Mouse (Mus musculus) embryo, embryonic 9.5 days (tissue): ENCODE measurements around the gene Tas1r1.

Experiments used
- DNase-seq: peaks from one replicate; pipeline ENCODE4 v3.0.0-alpha.2; 2017; ENCODE audit errors: extremely low spot score

The Tas1r1 gene

DNA sequence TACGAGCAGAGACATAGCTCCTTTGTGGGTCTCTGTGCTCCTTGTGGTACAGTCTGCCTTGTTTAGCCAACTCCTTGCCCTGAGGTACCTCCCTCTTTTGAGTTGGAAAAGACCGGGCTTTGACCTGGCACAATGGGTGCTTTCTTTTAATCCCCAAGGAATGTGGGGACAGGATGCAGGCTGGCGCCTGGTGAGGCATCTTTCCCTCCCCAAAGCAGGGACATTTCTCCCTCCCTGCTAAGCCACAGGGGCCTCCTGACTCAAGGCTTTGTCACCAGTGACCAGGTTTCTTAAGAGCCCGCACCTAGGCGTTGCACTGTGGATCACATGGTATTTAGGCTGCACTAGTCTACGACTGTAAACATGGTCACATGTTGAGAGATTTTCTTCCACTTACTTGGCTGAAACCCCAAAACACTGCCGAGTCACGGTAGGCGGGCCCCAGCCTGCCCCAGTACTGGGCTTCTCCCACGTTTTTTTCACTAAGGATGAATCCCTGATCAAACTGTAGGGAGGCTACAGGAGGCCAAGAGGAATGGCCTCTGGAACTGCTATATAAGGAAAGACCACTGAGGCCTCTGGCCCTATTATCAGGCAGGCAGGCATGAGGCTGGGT is 28.2 kb downstream of the Tas1r1 start:
- DNase-seq, result no peak

DNA sequence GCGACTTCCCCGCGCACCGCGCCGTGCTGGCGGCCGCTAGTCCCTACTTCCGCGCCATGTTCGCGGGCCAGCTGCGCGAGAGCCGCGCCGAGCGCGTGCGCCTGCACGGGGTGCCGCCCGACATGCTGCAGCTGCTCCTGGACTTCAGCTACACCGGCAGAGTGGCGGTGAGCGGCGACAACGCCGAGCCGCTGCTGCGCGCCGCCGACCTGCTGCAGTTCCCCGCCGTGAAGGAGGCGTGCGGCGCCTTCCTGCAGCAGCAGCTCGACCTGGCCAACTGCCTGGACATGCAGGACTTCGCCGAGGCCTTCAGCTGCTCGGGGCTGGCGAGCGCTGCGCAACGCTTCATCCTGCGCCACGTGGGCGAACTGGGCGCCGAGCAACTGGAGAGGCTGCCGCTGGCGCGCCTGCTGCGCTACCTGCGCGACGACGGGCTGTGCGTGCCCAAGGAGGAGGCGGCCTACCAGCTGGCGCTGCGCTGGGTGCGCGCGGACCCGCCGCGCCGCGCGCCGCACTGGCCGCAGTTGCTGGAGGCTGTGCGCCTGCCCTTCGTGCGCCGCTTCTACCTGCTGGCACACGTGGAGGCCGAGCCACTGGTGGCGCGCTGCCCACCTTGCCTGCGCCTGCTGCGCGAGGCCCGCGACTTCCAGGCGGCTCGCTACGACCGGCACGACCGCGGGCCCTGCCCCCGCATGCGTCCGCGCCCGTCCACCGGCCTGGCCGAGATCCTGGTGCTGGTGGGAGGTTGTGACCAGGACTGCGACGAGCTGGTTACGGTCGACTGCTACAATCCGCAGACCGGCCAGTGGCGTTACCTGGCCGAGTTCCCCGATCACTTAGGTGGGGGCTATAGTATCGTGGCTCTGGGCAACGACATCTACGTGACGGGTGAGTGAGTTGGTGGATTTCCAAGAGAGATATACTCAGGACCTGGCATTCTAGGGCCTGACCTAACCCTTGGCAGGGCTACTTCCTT is 29.0 kb downstream of the Tas1r1 start:
- DNase-seq, result peak; percentile 47

DNA sequence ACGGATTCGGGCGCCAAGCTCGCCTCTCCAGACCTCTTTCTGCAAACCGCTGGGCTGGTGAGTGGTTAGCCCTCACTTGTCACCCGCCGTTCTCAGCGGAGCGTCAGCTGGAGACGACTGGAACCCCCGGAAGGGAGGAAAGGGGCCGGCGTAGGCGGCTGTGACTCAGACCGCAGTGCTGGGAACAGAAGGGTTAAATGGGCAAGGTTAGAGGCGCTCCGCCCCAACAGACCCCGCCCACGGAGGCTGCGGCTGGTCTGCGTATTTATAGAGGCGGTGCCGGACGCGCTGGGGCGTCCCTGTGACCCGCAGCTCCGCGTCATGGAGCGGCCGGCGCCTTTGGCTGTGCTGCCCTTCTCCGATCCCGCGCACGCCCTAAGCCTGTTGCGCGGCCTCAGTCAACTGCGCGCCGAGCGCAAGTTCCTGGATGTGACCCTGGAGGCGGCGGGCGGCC is 29.7 kb downstream of the Tas1r1 start, which contains the start of gene Klhl21:
Gene Klhl21, plus strand, starts transcription at position 182 of the 454 bp plus-strand sequence.
- peak; percentile 95 for DNase-seq

DNA sequence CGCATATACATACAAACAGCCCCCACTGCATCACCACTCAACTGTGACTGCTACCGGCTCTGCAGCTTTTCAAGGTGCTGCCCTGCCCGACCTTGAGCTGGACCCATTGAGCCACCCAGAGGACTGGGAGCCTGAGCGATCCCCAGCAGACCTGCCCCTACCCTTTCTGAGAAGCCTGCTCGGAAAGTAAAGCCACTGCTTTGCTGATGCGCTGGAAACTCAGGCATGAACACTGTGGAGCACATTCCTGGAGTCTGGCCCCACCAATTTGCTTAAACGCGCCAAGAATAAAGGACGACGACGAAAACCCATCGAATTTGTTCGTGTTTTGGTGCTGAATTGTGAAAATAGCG is 30.2 kb downstream of the Tas1r1 start:
- no peak for DNase-seq

DNA sequence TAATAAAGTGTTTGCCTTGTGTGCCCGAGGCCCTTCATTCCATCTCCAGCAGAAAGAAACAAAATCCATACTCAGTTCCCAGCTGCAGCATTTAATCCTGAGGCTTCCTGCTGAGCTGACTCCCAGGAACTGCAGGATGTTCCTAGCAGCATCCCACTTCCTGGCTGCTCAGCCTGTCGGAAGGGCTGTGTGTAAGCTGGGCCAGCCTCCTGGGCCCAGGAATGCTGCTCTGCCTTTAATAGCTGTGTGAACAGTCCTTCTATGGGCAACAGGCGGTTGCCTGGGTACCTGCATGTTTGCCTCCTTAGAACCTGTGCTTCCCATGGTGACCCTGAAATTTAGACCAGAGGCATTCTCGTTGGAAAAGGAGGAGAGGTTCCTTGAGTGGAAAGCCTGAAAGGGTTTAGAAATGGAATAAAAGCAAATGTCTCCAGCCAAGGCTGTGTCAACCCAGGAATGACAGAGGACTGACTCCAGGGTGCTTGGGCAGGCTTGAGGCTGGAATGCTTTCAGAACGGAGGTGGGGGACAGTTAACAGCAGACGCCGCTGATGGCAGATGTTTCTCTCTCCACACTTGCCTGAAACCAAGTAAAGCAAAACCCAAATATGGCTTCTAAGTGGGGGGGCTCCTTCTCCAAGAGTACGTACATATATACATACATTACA is 30.8 kb downstream of the Tas1r1 start:
- DNase-seq, result no peak

DNA sequence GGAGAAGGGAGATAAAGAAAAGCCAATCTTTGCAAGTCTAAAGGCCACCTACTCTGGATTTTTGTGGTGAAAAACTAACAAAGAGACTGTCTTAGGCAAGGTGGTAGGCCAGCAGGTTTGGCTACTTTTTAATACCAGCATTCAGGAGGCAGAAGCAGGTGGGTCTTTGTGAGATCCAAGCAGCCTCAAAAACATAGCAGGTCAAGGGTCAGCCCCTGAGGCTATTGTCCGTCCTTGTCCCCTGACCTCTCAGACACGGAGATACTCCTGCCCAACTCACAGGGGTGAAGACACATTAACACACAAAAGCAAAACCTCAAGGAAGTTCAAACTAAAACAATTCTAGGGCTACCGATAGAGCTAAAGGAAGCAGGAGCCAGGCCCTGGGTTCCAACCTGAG is 31.6 kb downstream of the Tas1r1 start:
- no peak for DNase-seq

DNA sequence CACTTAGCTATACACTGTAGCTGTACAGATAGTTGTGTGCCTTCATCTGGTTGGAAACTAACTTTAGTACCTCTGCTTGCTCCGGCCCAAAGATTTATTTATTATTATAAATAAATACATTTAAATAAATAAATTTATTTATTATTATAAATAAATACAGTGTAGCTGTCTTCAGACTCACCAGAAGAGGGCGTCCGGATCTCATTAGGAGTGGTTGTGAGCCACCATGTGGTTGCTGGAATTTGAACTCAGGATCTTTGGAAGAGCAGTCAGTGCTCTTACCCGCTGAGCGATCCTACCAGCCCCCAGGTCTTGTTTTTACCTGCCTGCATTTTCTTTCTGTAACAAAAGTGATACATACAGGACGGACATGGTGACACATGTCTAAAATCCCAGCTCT is 32.2 kb downstream of the Tas1r1 start:
- DNase-seq, result no peak

DNA sequence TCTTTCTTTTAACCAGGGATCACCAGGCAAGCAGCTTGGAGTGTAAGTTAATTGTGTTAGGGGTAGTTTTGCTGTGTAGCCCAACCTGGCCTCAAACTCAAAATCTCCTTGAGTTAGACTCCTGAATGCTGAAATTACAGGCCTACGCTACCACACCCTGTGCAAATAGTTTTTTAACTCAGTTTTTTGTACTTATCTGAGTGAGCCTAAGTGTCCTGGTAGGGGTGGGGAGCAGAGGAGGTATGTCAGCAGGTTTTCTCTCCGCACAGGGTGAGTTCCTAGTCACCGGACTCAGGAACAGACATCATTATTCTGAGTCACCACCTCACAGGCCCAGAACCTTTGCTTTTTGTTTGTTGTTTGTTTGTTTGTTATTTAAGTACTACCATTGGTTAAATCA is 36.3 kb downstream of the Tas1r1 start:
- no peak for DNase-seq

DNA sequence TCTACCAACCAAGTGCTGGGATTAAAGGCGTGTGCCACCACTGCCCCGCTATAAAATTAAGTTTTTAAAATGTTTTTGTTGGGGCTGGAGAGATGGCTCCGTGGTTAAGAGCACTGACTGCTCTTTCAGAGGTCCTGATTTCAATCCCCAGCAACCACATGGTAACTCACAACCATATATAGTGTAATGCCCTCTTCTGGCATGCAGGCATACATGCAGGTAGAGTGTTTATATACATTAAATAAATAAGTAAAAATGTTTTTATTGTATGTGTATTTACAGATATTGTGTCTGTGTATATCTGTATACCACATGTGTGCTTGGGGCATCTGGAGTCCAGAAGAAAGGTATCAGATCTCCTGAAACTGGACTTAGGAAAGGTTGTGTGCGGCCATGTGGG is 37.0 kb downstream of the Tas1r1 start:
- no peak for DNase-seq

DNA sequence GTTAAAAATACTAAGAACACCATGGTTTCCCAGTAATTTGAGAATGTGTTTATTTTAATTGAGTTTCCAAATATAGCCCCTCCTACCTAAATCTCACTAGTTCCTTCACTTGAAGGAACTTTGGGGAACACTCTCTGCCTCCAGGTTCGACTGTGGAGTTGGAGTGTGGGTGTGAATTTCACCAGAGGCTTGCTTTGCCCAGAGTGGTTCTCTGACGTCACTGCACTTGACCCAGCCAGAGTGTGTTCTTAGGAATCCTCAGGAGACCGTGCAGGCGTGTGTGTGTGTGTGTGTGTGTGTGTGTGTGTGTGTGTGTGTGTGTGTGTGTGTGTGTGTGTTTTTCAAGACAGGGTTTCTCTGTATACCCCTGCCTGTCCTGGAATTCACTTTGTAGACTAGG is 37.5 kb downstream of the Tas1r1 start:
- no peak for DNase-seq

DNA sequence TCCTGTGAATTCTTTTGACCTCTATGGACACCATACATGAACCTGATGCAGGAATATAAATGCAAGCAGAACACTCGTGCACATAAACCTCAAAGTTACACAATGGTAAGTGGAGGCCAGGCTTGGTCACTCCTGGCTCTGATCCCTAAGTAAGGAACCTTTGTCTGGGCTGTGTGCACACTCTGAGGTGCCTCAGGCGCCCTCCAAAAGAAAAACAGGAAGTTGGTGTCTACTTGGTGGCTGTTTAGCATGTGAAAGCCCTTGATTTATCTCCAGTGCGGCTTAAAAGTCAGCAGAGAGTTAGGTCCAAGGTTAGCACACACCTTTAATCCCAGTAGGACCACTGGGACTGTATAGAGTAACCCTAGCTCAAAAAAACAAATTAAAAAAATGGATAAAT is 38.9 kb downstream of the Tas1r1 start:
- no peak for DNase-seq

DNA sequence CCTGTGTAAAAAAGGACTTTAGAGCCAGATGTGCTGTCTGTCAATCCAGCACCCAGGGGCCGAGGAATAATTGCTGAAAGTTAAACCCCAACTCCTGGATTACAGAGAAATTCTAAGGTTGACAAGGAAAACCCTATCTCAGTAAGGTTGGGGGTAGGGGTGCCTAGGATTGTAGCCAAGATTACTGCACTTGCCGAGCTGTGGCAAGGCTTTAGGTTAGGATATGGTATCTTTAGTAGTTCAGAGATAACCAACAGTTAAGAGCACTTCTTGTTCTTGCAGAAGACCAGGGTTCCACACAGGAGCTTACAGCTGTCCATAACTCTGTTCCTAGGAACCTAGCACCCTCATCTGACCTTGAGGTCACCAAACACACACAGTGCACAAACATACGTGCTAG is 40.7 kb downstream of the Tas1r1 start:
- DNase-seq, result no peak

DNA sequence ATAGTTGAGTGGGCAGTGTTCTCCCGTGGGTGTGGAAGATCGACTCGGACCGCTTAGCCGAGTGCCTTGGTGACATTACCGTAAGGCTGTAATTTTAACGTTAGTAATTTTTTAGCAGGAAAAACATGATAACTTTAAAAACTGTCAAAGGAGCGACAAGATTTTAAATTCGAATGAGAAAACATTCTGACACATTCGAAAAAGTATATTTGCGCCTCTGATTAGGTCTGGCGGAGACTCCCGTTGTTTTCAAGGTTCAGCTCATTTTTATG is 41.5 kb downstream of the Tas1r1 start:
- DNase-seq, result no peak

DNA sequence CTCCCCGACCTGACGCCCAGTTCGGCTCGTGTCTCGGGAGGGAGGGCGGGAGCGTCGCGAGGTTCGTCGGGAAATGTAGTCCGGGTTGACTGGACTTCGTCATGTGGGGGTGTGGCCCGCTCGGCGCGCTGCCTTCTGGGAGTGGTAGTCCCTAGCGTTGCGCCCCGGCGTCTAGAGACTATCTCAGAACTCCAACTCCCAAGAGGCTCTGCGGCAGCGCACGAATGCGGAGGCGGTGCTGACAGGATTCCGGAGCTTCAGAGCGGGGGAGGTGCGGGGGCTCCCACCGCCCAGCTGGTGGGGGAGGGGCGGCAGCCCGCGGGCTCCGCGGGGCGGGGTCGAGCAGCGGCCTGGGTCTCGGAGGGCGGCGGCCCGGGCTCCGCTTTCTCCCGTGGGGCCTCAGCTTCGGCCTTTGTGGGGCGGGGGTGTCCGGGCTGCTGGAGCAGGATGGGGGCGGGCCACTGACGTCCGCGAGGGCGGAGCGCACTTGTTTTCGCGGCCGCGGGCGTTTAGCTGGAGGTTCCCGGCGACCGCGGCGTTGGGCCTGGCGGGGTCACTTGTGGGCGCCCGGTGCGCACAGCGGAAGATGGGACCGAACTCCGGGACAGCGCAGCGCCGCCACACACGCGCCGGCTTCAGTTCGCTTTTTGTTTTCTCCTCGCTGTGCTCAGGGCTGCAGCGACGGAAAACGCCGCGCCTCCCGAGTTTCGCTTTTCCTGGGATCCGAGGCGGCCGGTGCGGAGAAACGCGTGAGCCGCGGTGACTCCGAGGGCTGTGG is 42.0 kb downstream of the Tas1r1 start, which contains the start of gene Phf13:
Gene Phf13, minus strand, starts transcription at position 86 of the 778 bp plus-strand sequence.
- peak; percentile 100 for DNase-seq

DNA sequence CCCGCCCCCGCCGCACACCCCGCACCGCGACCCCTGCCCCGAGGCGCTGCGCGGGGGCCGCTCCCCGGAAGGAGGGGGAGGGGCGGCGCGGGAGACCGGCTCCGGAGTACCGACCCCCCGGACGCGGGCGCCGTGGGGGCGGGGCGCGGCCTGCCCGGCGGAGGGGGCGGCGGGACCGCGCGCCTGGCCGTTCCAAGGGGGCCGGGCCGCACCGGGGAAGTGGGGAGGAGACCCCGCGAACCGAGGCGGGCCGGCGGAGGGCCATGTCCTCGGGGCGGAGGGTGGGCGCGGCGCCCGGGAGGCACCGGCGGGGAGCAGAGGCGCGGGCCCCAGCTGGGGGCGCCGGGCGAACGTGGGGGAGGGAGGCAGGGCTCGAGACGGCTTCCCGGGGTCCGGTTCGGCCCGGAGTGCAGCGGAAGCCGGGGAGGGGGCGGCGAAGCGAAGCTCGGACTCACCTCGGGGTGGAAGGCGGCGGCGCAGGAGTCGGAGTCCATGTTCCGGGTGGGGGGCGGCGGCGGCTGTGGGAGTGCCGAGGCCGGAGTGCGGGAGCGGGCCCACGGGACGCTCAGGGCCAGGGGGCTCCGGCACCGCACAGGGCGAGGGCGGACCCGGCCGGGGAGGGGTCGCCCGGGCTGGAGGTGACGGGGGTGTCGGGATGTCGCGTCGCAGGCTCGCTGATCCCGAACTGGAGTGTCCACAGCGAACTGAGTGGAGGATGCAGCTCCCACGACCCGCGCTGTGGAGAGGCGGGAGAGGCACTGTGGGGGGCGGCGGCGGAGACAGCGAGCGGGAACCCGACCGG is 42.8 kb downstream of the Tas1r1 start:
- DNase-seq, result no peak

DNA sequence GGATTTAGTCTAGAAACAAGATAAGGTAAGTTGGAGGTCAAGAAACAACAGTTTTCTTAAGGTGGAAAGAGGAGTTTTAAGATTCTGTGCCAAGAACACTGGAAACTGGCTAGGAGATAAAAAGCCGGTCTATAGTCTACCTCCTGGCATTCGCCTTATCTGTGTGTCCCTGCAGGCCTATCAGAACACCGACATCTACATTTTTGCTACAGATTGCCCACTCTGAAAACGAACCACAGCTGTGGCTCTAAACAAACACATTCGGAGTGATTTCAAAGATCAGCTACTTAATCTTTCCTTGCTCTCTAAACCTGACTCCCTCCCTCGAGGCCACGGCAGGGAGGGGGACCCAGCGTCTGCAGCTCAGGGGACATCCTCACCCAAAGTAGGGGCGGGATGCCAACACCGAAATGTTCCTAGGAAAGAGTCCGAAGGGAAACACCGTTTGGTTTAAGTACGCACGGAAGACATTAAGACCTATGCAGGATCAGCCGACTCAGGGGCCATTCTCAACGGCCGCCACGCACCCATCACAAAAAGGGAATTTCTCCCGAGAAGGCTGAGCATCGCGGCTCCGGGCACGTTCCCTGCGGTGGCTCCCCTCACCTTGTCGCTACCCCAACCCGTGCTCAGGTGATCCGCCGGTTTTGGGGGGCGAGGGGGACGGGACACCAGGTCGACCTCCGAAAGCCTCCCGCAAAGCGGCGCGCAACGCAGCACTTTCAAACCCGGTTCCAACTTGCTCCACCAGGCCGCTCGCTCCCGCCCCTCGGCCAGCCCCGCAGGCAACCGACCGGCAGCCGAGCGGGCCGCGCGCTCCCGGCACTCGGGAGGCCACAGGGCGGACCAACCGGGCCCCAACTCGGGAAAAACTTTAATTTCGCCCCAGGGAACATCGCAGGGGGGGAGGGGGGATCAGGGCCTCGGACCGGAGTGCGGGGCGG is 43.9 kb downstream of the Tas1r1 start:
- no peak for DNase-seq

DNA sequence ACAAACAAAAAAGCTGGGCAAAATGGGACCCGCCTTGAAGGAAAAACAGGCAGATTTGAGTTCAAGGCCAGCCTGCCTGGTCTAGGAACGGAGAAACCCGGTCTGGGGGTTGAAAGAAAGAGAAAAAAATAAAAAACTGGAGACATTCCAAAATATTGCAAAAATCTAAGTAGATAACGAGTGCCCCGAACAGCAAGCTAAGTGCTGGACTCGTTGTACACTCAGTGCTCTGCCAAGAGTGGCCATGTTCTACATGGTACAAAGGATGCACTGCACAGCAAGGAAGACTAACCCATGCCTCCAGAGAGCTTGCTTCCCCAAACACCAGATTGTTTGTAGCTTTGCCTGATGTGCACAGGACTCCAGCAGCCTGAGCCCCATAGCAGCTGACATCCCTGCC is 45.3 kb downstream of the Tas1r1 start:
- DNase-seq, result no peak

DNA sequence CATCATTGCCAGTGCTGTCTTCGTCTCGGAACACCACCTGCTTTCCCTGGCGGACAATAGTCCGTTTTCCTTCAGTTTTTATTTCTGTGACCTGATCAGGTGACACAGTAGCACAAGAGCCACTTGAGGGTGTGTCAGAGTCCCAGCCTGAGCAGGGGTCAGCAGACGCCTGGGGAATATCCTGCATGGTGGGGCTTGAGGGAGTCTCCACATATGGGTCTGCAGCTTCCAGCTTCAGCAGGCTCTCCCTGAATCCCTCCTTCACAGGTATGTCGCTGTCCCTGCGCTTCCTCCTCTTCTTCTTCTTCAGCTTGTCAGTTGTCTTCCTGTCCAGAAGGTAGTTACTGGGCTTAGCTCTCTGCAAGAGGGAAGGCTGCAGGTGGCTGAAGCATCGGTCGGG is 46.3 kb downstream of the Tas1r1 start:
- no peak for DNase-seq

DNA sequence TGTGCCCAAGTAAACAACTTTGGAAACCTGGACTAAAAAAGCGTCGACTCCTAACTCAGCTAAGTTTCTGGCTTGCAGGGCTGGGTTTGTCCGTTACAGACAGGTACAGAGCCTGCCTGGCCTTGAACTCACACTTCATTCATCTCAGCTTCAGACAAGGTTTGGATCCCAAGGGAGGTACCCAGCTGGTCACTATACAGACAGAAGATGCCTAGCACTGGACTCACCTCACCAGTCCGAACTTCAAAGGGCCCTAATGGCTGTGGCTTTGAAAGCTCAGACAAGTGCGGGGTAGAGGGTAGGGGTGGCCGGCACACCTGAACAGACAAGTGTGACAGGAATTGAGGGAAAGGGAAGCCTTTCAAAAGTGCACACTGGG is 49.3 kb downstream of the Tas1r1 start:
- no peak for DNase-seq
